Mouse (Mus musculus) layer of hippocampus, adult 2 months (tissue): Measurements from ENCODE around the gene Qk. TPM values are rescaled to one million over a fixed set of nuclear protein-coding genes. Genes with fewer than 3 reads are reported as not detected.

ENCODE experiments used
- DNase-seq, 2 experiments: peaks; one replicate each; pipeline ENCODE4 v3.0.0; 2022; ENCODE audit warnings: low spot score in 2 of 2
- H3K27ac ChIP-seq: fragments of 200-600 bp; 2 replicates; pipeline ENCODE4 v1.8.1; 2022
- H3K4me3 ChIP-seq: fragments of 200-600 bp; 2 replicates; pipeline ENCODE4 v1.8.1; 2022; ENCODE audit warnings: mild to moderate bottlenecking
- CTCF ChIP-seq: fragments of 200-600 bp; conservative IDR thresholded peaks from 2 replicates; pipeline ENCODE4 v1.8.1; 2022; ENCODE audit warnings: antibody characterized with exemption, mild to moderate bottlenecking, moderate library complexity
- total RNA-seq, 2 experiments: library from RNA; stranded (reverse); gene quantifications; 2 replicates each; pipeline ENCODE4 v1.2.3; 2021

Gene Qk
- total RNA-seq, 2 experiments from 2014 or later: 364 to 385 TPM

- TF ChIP-seq CTCF: peak; percentile 44
- no peak for DNase-seq
- Histone ChIP-seq H3K27ac (no peak overlapping the region), H3K4me3 (no peak overlapping the region)
These were observed 40.1 kb downstream of the Qk start for GRCm38 (mm10) chr17:10279532-10279931.

- no peak for DNase-seq
- no peak for TF ChIP-seq CTCF
- H3K4me3 ChIP-seq: no peak overlapping the region
- peak overlapping the region; percentile 37; the same call in 1 of the 2 replicates for H3K27ac ChIP-seq
These were observed 50.1 kb downstream of the Qk start for GRCm38 (mm10) chr17:10269518-10269917.

- TF ChIP-seq CTCF: no peak
- Histone ChIP-seq H3K4me3 (no peak overlapping the region), H3K27ac (no peak overlapping the region)
- DNase-seq: no peak
These were observed 51.2 kb downstream of the Qk start for GRCm38 (mm10) chr17:10268468-10268867.

GRCm38 (mm10) chr17:10266207-10266606 is 53.4 kb downstream of the Qk start:
- Histone ChIP-seq H3K4me3 (no peak overlapping the region), H3K27ac (no peak overlapping the region)
- no peak for TF ChIP-seq CTCF
- no peak for DNase-seq

GRCm38 (mm10) chr17:10251252-10251958 is 68.2 kb downstream of the Qk start:
- DNase-seq: no peak
- 0 out of 2 replicates have a peak overlapping the region, but pooled peaks have one; percentile 3 for H3K27ac ChIP-seq
- H3K4me3 ChIP-seq: no peak overlapping the region
- no peak for TF ChIP-seq CTCF

- no peak for DNase-seq
- Histone ChIP-seq H3K4me3 (no peak overlapping the region), H3K27ac (no peak overlapping the region)
- no peak for TF ChIP-seq CTCF
These were observed 79.6 kb downstream of the Qk start for GRCm38 (mm10) chr17:10240081-10240480.

- Histone ChIP-seq H3K27ac (no peak overlapping the region), H3K4me3 (no peak overlapping the region)
- DNase-seq: no peak
- TF ChIP-seq CTCF: no peak
These were observed 83.1 kb downstream of the Qk start for GRCm38 (mm10) chr17:10236595-10236994.

GRCm38 (mm10) chr17:10232406-10232805 is 87.2 kb downstream of the Qk start:
- TF ChIP-seq CTCF: no peak
- H3K27ac ChIP-seq: no peak overlapping the region
- H3K4me3 ChIP-seq: no peak overlapping the region
- no peak for DNase-seq

- H3K4me3 ChIP-seq: no peak overlapping the region
- TF ChIP-seq CTCF: no peak
- H3K27ac ChIP-seq: peak overlapping the region; percentile 19; the same call in 1 of the 2 replicates
- DNase-seq: peak in 1 of 2 experiments; percentile 16
These were observed 91.7 kb downstream of the Qk start for GRCm38 (mm10) chr17:10227798-10228538.

GRCm38 (mm10) chr17:10216164-10216563 is 103.5 kb downstream of the Qk start:
- Histone ChIP-seq H3K27ac (peak overlapping the region; percentile 21; the same call in 1 of the 2 replicates), H3K4me3 (no peak overlapping the region)
- no peak for TF ChIP-seq CTCF
- DNase-seq: no peak

GRCm38 (mm10) chr17:10209154-10209777 is 110.4 kb downstream of the Qk start:
- Histone ChIP-seq H3K27ac (peak overlapping the region; percentile 43; the same call in 1 of the 2 replicates), H3K4me3 (no peak overlapping the region)
- no peak for DNase-seq
- TF ChIP-seq CTCF: no peak

- Histone ChIP-seq H3K27ac (peak overlapping the region; percentile 63), H3K4me3 (no peak overlapping the region)
- DNase-seq: no peak
- TF ChIP-seq CTCF: peak; percentile 39
These were observed 121.0 kb downstream of the Qk start for GRCm38 (mm10) chr17:10198662-10199061.

GRCm38 (mm10) chr17:10198231-10198630 is 121.4 kb downstream of the Qk start:
- no peak overlapping the region for H3K4me3 ChIP-seq
- DNase-seq: no peak
- peak overlapping the region; percentile 63 for H3K27ac ChIP-seq
- no peak for TF ChIP-seq CTCF
